In the genomic region with DNA sequence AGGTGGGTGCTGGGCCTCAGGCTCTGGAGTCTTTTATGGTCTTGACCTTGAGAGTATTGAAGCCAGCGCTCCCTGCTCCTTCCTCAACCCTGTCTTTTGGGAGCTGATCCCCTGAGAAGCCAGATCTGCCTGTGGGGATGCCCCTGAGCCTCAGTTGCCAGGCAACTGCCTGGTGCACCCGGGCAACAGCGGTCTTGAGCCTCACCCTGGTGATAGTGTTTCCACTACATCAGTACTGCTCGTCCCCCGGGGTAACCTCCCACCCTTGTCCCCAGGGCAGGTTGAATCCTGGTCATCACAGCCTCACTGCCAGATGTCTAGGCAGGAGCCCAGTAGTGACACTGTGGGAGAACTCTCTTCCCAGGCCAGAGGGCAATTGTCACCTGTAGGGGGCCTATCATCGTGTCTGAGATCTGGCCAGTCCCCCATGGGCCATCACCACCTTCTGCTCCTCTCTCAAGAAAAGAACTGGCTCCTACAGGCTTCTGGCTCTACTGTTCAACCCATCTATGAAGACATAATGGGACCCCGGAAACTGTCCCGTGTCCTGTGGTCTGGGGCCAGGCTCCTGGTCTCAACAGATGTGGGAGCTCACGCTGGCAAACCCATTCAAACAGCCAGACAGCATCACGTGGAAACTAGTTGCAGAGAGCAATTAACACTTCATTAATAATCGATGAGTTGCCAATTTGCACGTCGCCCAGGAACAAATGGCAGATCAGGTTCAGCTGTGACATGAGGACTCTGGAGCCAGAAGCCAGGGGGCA, we compare ENCODE assay signal across 21 mouse cellular contexts.
DNase-seq lines count a peak whose midpoint lies in the region; ATAC-seq and TF ChIP-seq lines count a peak whose summit lies in the region.
"Had no signal": no experiment of that assay in that cellular context is flagged by ENCODE, and none has a peak within 500 bp of the region (broad histone marks: within the 10 kb centered on the region; RNA-seq: fewer than 3 reads in every experiment).

No protein-coding gene starts in this region.

- peaks cover 12% of the 10 kb centered on the region for H3K27me3 ChIP-seq in embryonic facial prominence, embryonic 14.5 days (replicated peaks; ENCODE audit: control insufficient read depth, insufficient read depth, low read length)
- peaks cover 75% of the 10 kb centered on the region for H3K27me3 ChIP-seq in embryonic facial prominence, embryonic 10.5 days (replicated peaks; ENCODE audit: low read depth, poor library complexity, severe bottlenecking)
- peaks cover 23% of the 10 kb centered on the region for H3K27me3 ChIP-seq in intestine, postnatal 0 days (replicated peaks; ENCODE audit: control insufficient read depth, insufficient read depth, low read length)
- H3K27me3 ChIP-seq in intestine, embryonic 16.5 days (replicated peaks; ENCODE audit: control insufficient read depth, insufficient read depth, low read length), result peaks cover 23% of the 10 kb centered on the region
- H3K27me3 ChIP-seq in lung, postnatal 0 days (replicated peaks; ENCODE audit: insufficient read depth, low read length), result 0 out of 2 replicates have a peak, but pooled peaks cover 9% of the 10 kb centered on the region

- peak; percentile 27 for DNase-seq in embryonic facial prominence, embryonic 14.5 days (ENCODE audit: low spot score)
- DNase-seq in embryonic facial prominence, embryonic 10.5 days (ENCODE audit: low spot score), result no peak
- no peak for DNase-seq in lung, postnatal 0 days (ENCODE audit: low spot score)
- no peak for DNase-seq in lung, postnatal 36 days
- peak; percentile 20 for DNase-seq in retina, postnatal 1 day
- DNase-seq in retina, embryonic 14.5 days (ENCODE audit: low spot score), result no peak
- DNase-seq: adrenal gland, postnatal 10 days; gastrocnemius, postnatal 10 days; heart, adult 18-20 months; liver, embryonic 13.5 days; thymus, adult 18-20 months had no signal

- no peaks in the 10 kb centered on the region for H3K36me3 ChIP-seq in embryonic facial prominence, embryonic 14.5 days (ENCODE audit: control insufficient read depth, insufficient read depth, low read length)
- no peaks in the 10 kb centered on the region for H3K36me3 ChIP-seq in embryonic facial prominence, embryonic 10.5 days (replicated peaks)
- H3K36me3 ChIP-seq in intestine, postnatal 0 days (ENCODE audit: control insufficient read depth, insufficient read depth), result no peaks in the 10 kb centered on the region
- no peaks in the 10 kb centered on the region for H3K36me3 ChIP-seq in intestine, embryonic 16.5 days (ENCODE audit: control insufficient read depth, insufficient read depth, low read length)
- no peaks in the 10 kb centered on the region for H3K36me3 ChIP-seq in lung, postnatal 0 days (ENCODE audit: insufficient read depth, low read length)
- H3K36me3 ChIP-seq: embryonic facial prominence, embryonic 13.5 days; heart, embryonic 13.5 days; limb, embryonic 13.5 days; liver, embryonic 13.5 days; stomach, embryonic 15.5 days had no signal

- no peak overlapping the region for H3K27ac ChIP-seq in embryonic facial prominence, embryonic 14.5 days (replicated peaks; ENCODE audit: low read depth, low read length)
- H3K27ac ChIP-seq in embryonic facial prominence, embryonic 10.5 days (replicated peaks), result no peak overlapping the region
- no peak overlapping the region for H3K27ac ChIP-seq in intestine, postnatal 0 days (ENCODE audit: low read depth, low read length)
- H3K27ac ChIP-seq in intestine, embryonic 16.5 days (ENCODE audit: low read length), result no peak overlapping the region
- no peak overlapping the region for H3K27ac ChIP-seq in lung, postnatal 0 days (ENCODE audit: low read length)
- H3K27ac ChIP-seq: embryonic facial prominence, embryonic 13.5 days; heart, embryonic 13.5 days; kidney, postnatal 0 days; limb, embryonic 13.5 days; liver, embryonic 13.5 days; stomach, embryonic 15.5 days had no signal

- no peak overlapping the region for H3K4me3 ChIP-seq in embryonic facial prominence, embryonic 14.5 days (ENCODE audit: low read depth, low read length)
- no peak overlapping the region for H3K4me3 ChIP-seq in embryonic facial prominence, embryonic 10.5 days
- no peak overlapping the region for H3K4me3 ChIP-seq in intestine, postnatal 0 days (ENCODE audit: low read depth, low read length)
- no peak overlapping the region for H3K4me3 ChIP-seq in intestine, embryonic 16.5 days (ENCODE audit: low read length)
- no peak overlapping the region for H3K4me3 ChIP-seq in lung, postnatal 0 days (ENCODE audit: low read depth, low read length)
- H3K4me3 ChIP-seq: embryonic facial prominence, embryonic 13.5 days; heart, embryonic 13.5 days; limb, embryonic 13.5 days; liver, embryonic 13.5 days; megakaryocyte, embryonic 14.5 days; stomach, embryonic 15.5 days had no signal

- TF ChIP-seq CTCF in intestine, postnatal 0 days (IDR thresholded peaks at IDR 0.05; ENCODE audit: low read depth), result peak; percentile 27
- no peak for TF ChIP-seq CTCF in lung, postnatal 0 days (IDR thresholded peaks at IDR 0.05)

- 49% methylated on average over 13 of the region's 13 CpGs for WGBS in embryonic facial prominence, embryonic 14.5 days
- WGBS in embryonic facial prominence, embryonic 10.5 days, result 51% methylated on average over 13 of the region's 13 CpGs
- 28% methylated on average over 13 of the region's 13 CpGs for WGBS in intestine, postnatal 0 days
- 29% methylated on average over 13 of the region's 13 CpGs for WGBS in intestine, embryonic 16.5 days
- WGBS in lung, postnatal 0 days, result 23% methylated on average over 13 of the region's 13 CpGs

- H3K4me2 ChIP-seq in embryonic facial prominence, embryonic 14.5 days (ENCODE audit: low read depth, low read length), result no peak overlapping the region
- no peak overlapping the region for H3K4me2 ChIP-seq in intestine, postnatal 0 days (replicated peaks; ENCODE audit: low read depth)
- H3K4me2 ChIP-seq in intestine, embryonic 16.5 days (ENCODE audit: low read depth, low read length), result no peak overlapping the region
- no peak overlapping the region for H3K4me2 ChIP-seq in lung, postnatal 0 days (replicated peaks; ENCODE audit: low read depth, low read length)
- H3K4me2 ChIP-seq: embryonic facial prominence, embryonic 13.5 days; heart, embryonic 13.5 days; limb, embryonic 13.5 days; liver, embryonic 13.5 days; stomach, embryonic 15.5 days had no signal

- H3K9me3 ChIP-seq in embryonic facial prominence, embryonic 14.5 days (ENCODE audit: control insufficient read depth, low read length), result no peaks in the 10 kb centered on the region
- H3K9me3 ChIP-seq in embryonic facial prominence, embryonic 10.5 days, result no peaks in the 10 kb centered on the region
- no peaks in the 10 kb centered on the region for H3K9me3 ChIP-seq in intestine, postnatal 0 days (ENCODE audit: control insufficient read depth)
- no peaks in the 10 kb centered on the region for H3K9me3 ChIP-seq in intestine, embryonic 16.5 days (ENCODE audit: control insufficient read depth, low read length)
- no peaks in the 10 kb centered on the region for H3K9me3 ChIP-seq in lung, postnatal 0 days (ENCODE audit: low read length)
- H3K9me3 ChIP-seq: embryonic facial prominence, embryonic 13.5 days; heart, embryonic 13.5 days; limb, embryonic 13.5 days; liver, embryonic 13.5 days; stomach, embryonic 15.5 days had no signal

- peak; percentile 41; the same call in 1 of the 2 replicates for ATAC-seq in embryonic facial prominence, embryonic 14.5 days (ENCODE audit: low read depth)
- ATAC-seq in intestine, postnatal 0 days, result no peak
- ATAC-seq in intestine, embryonic 16.5 days, result no peak
- peak; percentile 50; the same call in 1 of the 2 replicates for ATAC-seq in lung, postnatal 0 days
- ATAC-seq: activated CD4-positive, CD25-positive, alpha-beta regulatory T cell, adult 4 months; inflammation-experienced regulatory T-cells, adult 6 months had no signal

- no peak for TF ChIP-seq EP300 in lung, postnatal 0 days (IDR thresholded peaks at IDR 0.05)

- H3K4me1 ChIP-seq in embryonic facial prominence, embryonic 14.5 days (ENCODE audit: control insufficient read depth, insufficient read depth, low read length), result no peaks in the 10 kb centered on the region
- peaks cover 14% of the 10 kb centered on the region for H3K4me1 ChIP-seq in embryonic facial prominence, embryonic 10.5 days
- H3K4me1 ChIP-seq in intestine, postnatal 0 days (replicated peaks; ENCODE audit: control insufficient read depth, insufficient read depth, low read length), result no peaks in the 10 kb centered on the region
- no peaks in the 10 kb centered on the region for H3K4me1 ChIP-seq in intestine, embryonic 16.5 days (ENCODE audit: control insufficient read depth, insufficient read depth, low read length)
- H3K4me1 ChIP-seq in lung, postnatal 0 days (ENCODE audit: insufficient read depth, low read depth, low read length), result no peaks in the 10 kb centered on the region
- H3K4me1 ChIP-seq: embryonic facial prominence, embryonic 13.5 days; heart, embryonic 13.5 days; liver, embryonic 13.5 days; stomach, embryonic 15.5 days had no signal

- no peak overlapping the region for H3K9ac ChIP-seq in embryonic facial prominence, embryonic 14.5 days (ENCODE audit: low read depth, low read length)
- no peak overlapping the region for H3K9ac ChIP-seq in intestine, postnatal 0 days (ENCODE audit: low read depth, low read length)
- no peak overlapping the region for H3K9ac ChIP-seq in intestine, embryonic 16.5 days (ENCODE audit: low read depth, low read length)
- no peak overlapping the region for H3K9ac ChIP-seq in lung, postnatal 0 days (replicated peaks; ENCODE audit: low read depth)
- H3K9ac ChIP-seq: embryonic facial prominence, embryonic 13.5 days; heart, embryonic 13.5 days; limb, embryonic 13.5 days; liver, embryonic 13.5 days; stomach, embryonic 15.5 days had no signal

Comparison
In these comparisons a context has a peak if more than half of its experiments do, and no peak if none do; other contexts are left out.
1. DNase-seq: peak in embryonic facial prominence, embryonic 14.5 days (single experiment) and retina, postnatal 1 day (single experiment); none in embryonic facial prominence, embryonic 10.5 days (single experiment), lung, postnatal 0 days (single experiment), lung, postnatal 36 days (single experiment) and retina, embryonic 14.5 days (single experiment).
2. ATAC-seq: peak in embryonic facial prominence, embryonic 14.5 days (single experiment) and lung, postnatal 0 days (single experiment); none in intestine, postnatal 0 days (single experiment) and intestine, embryonic 16.5 days (single experiment).